10 mouse cellular contexts compared by ENCODE assay signal in genomic region chr19:53391787-53392186, GRCm38 (mm10). TPM values are rescaled to one million over a fixed set of nuclear protein-coding genes. Genes with fewer than 3 reads are reported as not detected.
DNase-seq lines count a peak whose midpoint lies in the region; ATAC-seq lines count a peak whose summit lies in the region.
"Had no signal": no experiment of that assay in that cellular context is flagged by ENCODE, and none has a peak within 500 bp of the region (broad histone marks: within the 10 kb centered on the region; RNA-seq: fewer than 3 reads in every experiment).

No protein-coding gene starts in this region.

- H3K36me3 ChIP-seq in kidney, embryonic 16.5 days (ENCODE audit: insufficient read depth, low read length) = peaks cover 13% of the 10 kb centered on the region
- H3K36me3 ChIP-seq in embryonic facial prominence, embryonic 10.5 days (replicated peaks) = peaks cover 24% of the 10 kb centered on the region
- no peaks in the 10 kb centered on the region for H3K36me3 ChIP-seq in intestine, embryonic 16.5 days (ENCODE audit: control insufficient read depth, insufficient read depth, low read length)
- H3K36me3 ChIP-seq in neural tube, embryonic 13.5 days = peaks cover 18% of the 10 kb centered on the region

- DNase-seq in kidney, postnatal 4 days = no peak
- no peak for DNase-seq in embryonic facial prominence, embryonic 10.5 days (ENCODE audit: low spot score)
- no peak for DNase-seq in Muller cell, postnatal 12 days (ENCODE audit: inconsistent ontology term)
- no peak for DNase-seq in left cerebral cortex, adult 8-10 months (ENCODE audit: low spot score in 2 of 2)
- no peak for DNase-seq in adrenal gland, adult 8-10 months
- DNase-seq: adrenal gland, postnatal 25 days had no signal

- peak overlapping the region; percentile 77 for H3K4me2 ChIP-seq in kidney, embryonic 16.5 days (replicated peaks; ENCODE audit: low read depth, low read length)
- H3K4me2 ChIP-seq in intestine, embryonic 16.5 days (ENCODE audit: low read depth, low read length) = peak overlapping the region; percentile 58; the same call in 1 of the 2 replicates
- H3K4me2 ChIP-seq in neural tube, embryonic 13.5 days = peak overlapping the region; percentile 86

- no peak overlapping the region; the same call in 1 of the 2 replicates for H3K27ac ChIP-seq in kidney, embryonic 16.5 days (ENCODE audit: low read length)
- peak overlapping the region; percentile 99 for H3K27ac ChIP-seq in embryonic facial prominence, embryonic 10.5 days (replicated peaks)
- H3K27ac ChIP-seq in intestine, embryonic 16.5 days (ENCODE audit: low read length) = no peak overlapping the region
- no peak overlapping the region for H3K27ac ChIP-seq in neural tube, embryonic 13.5 days (replicated peaks)

- peak overlapping the region; percentile 85; the same call in 1 of the 2 replicates for H3K4me3 ChIP-seq in kidney, embryonic 16.5 days (ENCODE audit: low read length)
- H3K4me3 ChIP-seq in embryonic facial prominence, embryonic 10.5 days = peak overlapping the region; percentile 100
- no peak overlapping the region for H3K4me3 ChIP-seq in intestine, embryonic 16.5 days (ENCODE audit: low read length)
- H3K4me3 ChIP-seq in neural tube, embryonic 13.5 days = peak overlapping the region; percentile 96; the same call in 1 of the 2 replicates

- ATAC-seq in kidney, embryonic 16.5 days (ENCODE audit: low FRiP score, low TSS enrichment) = no peak
- no peak for ATAC-seq in intestine, embryonic 16.5 days
- ATAC-seq in neural tube, embryonic 13.5 days (ENCODE audit: low read depth) = no peak
- ATAC-seq: inflammation-experienced regulatory T-cells, adult 6 months had no signal

- H3K4me1 ChIP-seq in kidney, embryonic 16.5 days (ENCODE audit: insufficient read depth, low read length) = peaks cover 20% of the 10 kb centered on the region
- peaks cover 18% of the 10 kb centered on the region for H3K4me1 ChIP-seq in embryonic facial prominence, embryonic 10.5 days
- peaks cover 6% of the 10 kb centered on the region for H3K4me1 ChIP-seq in intestine, embryonic 16.5 days (ENCODE audit: control insufficient read depth, insufficient read depth, low read length)
- peaks cover 31% of the 10 kb centered on the region for H3K4me1 ChIP-seq in neural tube, embryonic 13.5 days (replicated peaks)

- no peaks in the 10 kb centered on the region for H3K9me3 ChIP-seq in kidney, embryonic 16.5 days (ENCODE audit: low read length)
- no peaks in the 10 kb centered on the region for H3K9me3 ChIP-seq in embryonic facial prominence, embryonic 10.5 days
- no peaks in the 10 kb centered on the region for H3K9me3 ChIP-seq in intestine, embryonic 16.5 days (ENCODE audit: control insufficient read depth, low read length)
- no peaks in the 10 kb centered on the region for H3K9me3 ChIP-seq in neural tube, embryonic 13.5 days

- H3K9ac ChIP-seq in kidney, embryonic 16.5 days (replicated peaks; ENCODE audit: low read length) = peak overlapping the region; percentile 76
- H3K9ac ChIP-seq in intestine, embryonic 16.5 days (ENCODE audit: low read depth, low read length) = no peak overlapping the region; the same call in 1 of the 2 replicates
- H3K9ac ChIP-seq in neural tube, embryonic 13.5 days = peak overlapping the region; percentile 86

- WGBS in kidney, embryonic 16.5 days = 88% methylated on average over 5 of the region's 5 CpGs
- WGBS in embryonic facial prominence, embryonic 10.5 days = 87% methylated on average over 5 of the region's 5 CpGs
- WGBS in intestine, embryonic 16.5 days = 80% methylated on average over 5 of the region's 5 CpGs
- 87% methylated on average over 5 of the region's 5 CpGs for WGBS in neural tube, embryonic 13.5 days

- H3K27me3 ChIP-seq in kidney, embryonic 16.5 days (ENCODE audit: insufficient read depth, low read length) = no peaks in the 10 kb centered on the region
- no peaks in the 10 kb centered on the region for H3K27me3 ChIP-seq in embryonic facial prominence, embryonic 10.5 days (replicated peaks; ENCODE audit: low read depth, poor library complexity, severe bottlenecking)
- H3K27me3 ChIP-seq in intestine, embryonic 16.5 days (replicated peaks; ENCODE audit: control insufficient read depth, insufficient read depth, low read length) = no peaks in the 10 kb centered on the region
- H3K27me3 ChIP-seq in neural tube, embryonic 13.5 days = no peaks in the 10 kb centered on the region

RNA-seq across cellular contexts. Expression of gene Smndc1, which starts 1.4 kb away (rescaled TPM):
- 39.1 and 40.1 TPM in 2 replicates for polyA plus RNA-seq in kidney, embryonic 16.5 days (2015; fragmentation: Nextera tagmentation; extraction: Ambion mirVana)
- 46.7 and 49.1 TPM in 2 replicates for polyA plus RNA-seq in embryonic facial prominence, embryonic 10.5 days (2016; fragmentation: Nextera tagmentation; extraction: Ambion mirVana)
- 36.3 and 40.5 TPM in 2 replicates for polyA plus RNA-seq in intestine, embryonic 16.5 days (2015; fragmentation: Nextera tagmentation; extraction: Ambion mirVana)
- polyA plus RNA-seq in neural tube, embryonic 13.5 days (2015; fragmentation: Nextera tagmentation; extraction: Ambion mirVana) = 37.5 and 55.4 TPM in 2 replicates
- total RNA-seq in left cerebral cortex, adult 8-10 months (2022) = 10 to 100 TPM; 33.2 to 38.1 (median 36.3) TPM
- total RNA-seq in adrenal gland, adult 8-10 months (2022) = 10 to 100 TPM; 40.5 to 49.4 (median 45.6) TPM

RNA-seq across cellular contexts. Expression of gene Gm10197, which starts 20.2 kb away (rescaled TPM):
- not detected in 2 replicates for polyA plus RNA-seq in kidney, embryonic 16.5 days (2015; fragmentation: Nextera tagmentation; extraction: Ambion mirVana)
- 2.0 and 3.6 TPM in 2 replicates for polyA plus RNA-seq in embryonic facial prominence, embryonic 10.5 days (2016; fragmentation: Nextera tagmentation; extraction: Ambion mirVana)
- not detected in 2 replicates for polyA plus RNA-seq in intestine, embryonic 16.5 days (2015; fragmentation: Nextera tagmentation; extraction: Ambion mirVana)
- polyA plus RNA-seq in neural tube, embryonic 13.5 days (2015; fragmentation: Nextera tagmentation; extraction: Ambion mirVana) = not detected in 2 replicates
- not detected for total RNA-seq in left cerebral cortex, adult 8-10 months (2022)
- not detected for total RNA-seq in adrenal gland, adult 8-10 months (2022)
- total RNA-seq: adrenal gland, postnatal 25 days had no signal
- polyA plus RNA-seq: inflammation-experienced regulatory T-cells, adult 6 months had no signal
